ENCODE assay signal across 8 mouse cellular contexts in genomic region chr14:21018977-21019376, GRCm38 (mm10). TPM values are rescaled to one million over a fixed set of nuclear protein-coding genes. Genes with fewer than 3 reads are reported as not detected.
DNase-seq lines count a peak whose midpoint lies in the region; ATAC-seq and TF ChIP-seq lines count a peak whose summit lies in the region.

No protein-coding gene starts in this region.

- no peak overlapping the region for H3K27ac ChIP-seq in cerebellum, adult 2 months (ENCODE audit: insufficient read depth, low read length)
- H3K27ac ChIP-seq in limb, embryonic 12.5 days = no peak overlapping the region
- no peak overlapping the region for H3K27ac ChIP-seq in limb, embryonic 10.5 days
- H3K27ac ChIP-seq in midbrain, embryonic 15.5 days = no peak overlapping the region

- H3K4me1 ChIP-seq in cerebellum, adult 2 months (ENCODE audit: control insufficient read depth, insufficient read depth, low read length) = no peaks in the 10 kb centered on the region
- no peaks in the 10 kb centered on the region for H3K4me1 ChIP-seq in limb, embryonic 12.5 days (replicated peaks)
- H3K4me1 ChIP-seq in limb, embryonic 10.5 days = no peaks in the 10 kb centered on the region
- H3K4me1 ChIP-seq in midbrain, embryonic 15.5 days = no peaks in the 10 kb centered on the region

- H3K4me2 ChIP-seq in limb, embryonic 12.5 days = no peak overlapping the region
- no peak overlapping the region for H3K4me2 ChIP-seq in midbrain, embryonic 15.5 days

- DNase-seq in cerebellum, adult 2 months = peak in 1 of 2 experiments; percentile 45
- DNase-seq in cerebellum, adult 11 months = no peak
- no peak for DNase-seq in limb, embryonic 10.5 days (ENCODE audit: low spot score)
- peak; percentile 74 for DNase-seq in brain, adult 2 months (ENCODE audit: low read depth, low spot score)
- DNase-seq in forelimb bud, embryonic 11.5 days (ENCODE audit: low read depth, low spot score) = peak; percentile 38
- DNase-seq in adrenal gland, adult 8-10 months = no peak

- peaks cover 74% of the 10 kb centered on the region for H3K36me3 ChIP-seq in limb, embryonic 12.5 days
- peaks cover 80% of the 10 kb centered on the region for H3K36me3 ChIP-seq in limb, embryonic 10.5 days
- peaks cover 3% of the 10 kb centered on the region; the same call in 1 of the 2 replicates for H3K36me3 ChIP-seq in midbrain, embryonic 15.5 days (replicated peaks)

- H3K4me3 ChIP-seq in cerebellum, adult 2 months (replicated peaks; ENCODE audit: insufficient read depth, low read depth, low read length) = no peak overlapping the region
- no peak overlapping the region for H3K4me3 ChIP-seq in limb, embryonic 12.5 days (replicated peaks)
- H3K4me3 ChIP-seq in limb, embryonic 10.5 days = no peak overlapping the region
- no peak overlapping the region for H3K4me3 ChIP-seq in midbrain, embryonic 15.5 days

- ATAC-seq in limb, embryonic 12.5 days (ENCODE audit: insufficient number of reproducible peaks, insufficient read depth, low FRiP score, low TSS enrichment, low read depth) = 0 out of 2 replicates have a peak, but pooled peaks have one; percentile 76
- ATAC-seq in midbrain, embryonic 15.5 days (replicated peaks) = peak; percentile 81

- no peak overlapping the region for H3K9ac ChIP-seq in limb, embryonic 12.5 days (replicated peaks)
- no peak overlapping the region for H3K9ac ChIP-seq in midbrain, embryonic 15.5 days

- H3K27me3 ChIP-seq in cerebellum, adult 2 months (ENCODE audit: control insufficient read depth, insufficient read depth, low read length) = no peaks in the 10 kb centered on the region
- H3K27me3 ChIP-seq in limb, embryonic 12.5 days = no peaks in the 10 kb centered on the region
- no peaks in the 10 kb centered on the region for H3K27me3 ChIP-seq in limb, embryonic 10.5 days (ENCODE audit: low read depth, poor library complexity, severe bottlenecking)
- no peaks in the 10 kb centered on the region for H3K27me3 ChIP-seq in midbrain, embryonic 15.5 days (replicated peaks)

- no peak for TF ChIP-seq POLR2A in cerebellum, adult 2 months (IDR thresholded peaks at IDR 0.05; ENCODE audit: borderline replicate concordance, insufficient read depth, low read length)

- H3K9me3 ChIP-seq in limb, embryonic 12.5 days = no peaks in the 10 kb centered on the region
- H3K9me3 ChIP-seq in limb, embryonic 10.5 days (replicated peaks) = no peaks in the 10 kb centered on the region
- no peaks in the 10 kb centered on the region for H3K9me3 ChIP-seq in midbrain, embryonic 15.5 days

- 34% methylated on average over 3 of the region's 3 CpGs for WGBS in cerebellum, adult 2 months
- 50% methylated on average over 3 of the region's 3 CpGs for WGBS in limb, embryonic 12.5 days
- WGBS in limb, embryonic 10.5 days = 60% methylated on average over 3 of the region's 3 CpGs
- 29% methylated on average over 3 of the region's 3 CpGs for WGBS in midbrain, embryonic 15.5 days

- TF ChIP-seq CTCF in cerebellum, adult 2 months (IDR thresholded peaks at IDR 0.05; ENCODE audit: borderline replicate concordance, insufficient read depth, low read depth, low read length) = peak; percentile 32; the same call in 1 of the 2 replicates

RNA-seq across cellular contexts. Expression of gene Ap3m1, which starts 33.3 kb away (rescaled TPM):
- polyA plus RNA-seq in cerebellum, adult 2 months (2012; rRNA removed) = 66.0 and 71.4 TPM in 2 replicates
- 75.0 and 79.9 TPM in 2 replicates for polyA plus RNA-seq in limb, embryonic 12.5 days (2016; fragmentation: Nextera tagmentation; extraction: Ambion mirVana)
- polyA plus RNA-seq in limb, embryonic 10.5 days (2016; fragmentation: Nextera tagmentation; extraction: Ambion mirVana) = 70.6 and 78.4 TPM in 2 replicates
- polyA plus RNA-seq in midbrain, embryonic 15.5 days (2015; fragmentation: Nextera tagmentation; extraction: Ambion mirVana) = 78.2 and 80.9 TPM in 2 replicates
- total RNA-seq in adrenal gland, adult 8-10 months (2022) = 100 to 1,000 TPM in 3 of 4 experiments, 10 to 100 TPM in 1; 97.7 to 120 (median 110) TPM

RNA-seq across cellular contexts. Expression of gene Adk, which starts 33.4 kb away (rescaled TPM):
- polyA plus RNA-seq in cerebellum, adult 2 months (2012; rRNA removed) = 66.2 and 69.0 TPM in 2 replicates
- polyA plus RNA-seq in limb, embryonic 12.5 days (2016; fragmentation: Nextera tagmentation; extraction: Ambion mirVana) = 155 TPM in 2 replicates
- polyA plus RNA-seq in limb, embryonic 10.5 days (2016; fragmentation: Nextera tagmentation; extraction: Ambion mirVana) = 170 and 179 TPM in 2 replicates
- 34.8 and 38.4 TPM in 2 replicates for polyA plus RNA-seq in midbrain, embryonic 15.5 days (2015; fragmentation: Nextera tagmentation; extraction: Ambion mirVana)
- total RNA-seq in adrenal gland, adult 8-10 months (2022) = 100 to 1,000 TPM; 151 to 212 (median 178) TPM

Comparison
In these comparisons a context has a peak if more than half of its experiments do, and no peak if none do; other contexts are left out.
1. DNase-seq: peak in brain, adult 2 months (single experiment) and forelimb bud, embryonic 11.5 days (single experiment); none in cerebellum, adult 11 months (single experiment), limb, embryonic 10.5 days (single experiment) and adrenal gland, adult 8-10 months (single experiment).